Mouse (Mus musculus): ENCODE measurements around the gene Skap2.

- TF ChIP-seq CTCF (IDR thresholded peaks at IDR 0.05; ENCODE audit: borderline replicate concordance, extremely low read depth, insufficient read depth, insufficient read length) (no peak), POLR2A (IDR thresholded peaks at IDR 0.05; ENCODE audit: borderline replicate concordance, extremely low read depth, insufficient read depth, insufficient read length, poor library complexity, severe bottlenecking) (no peak)
Measured at GRCm38 (mm10) chr6:52002676-52003075, 9.7 kb downstream of the Skap2 start.

Measured in brain, embryonic 14.5 days (tissue).